Mouse (Mus musculus) forebrain, embryonic 13.5 days (tissue): ENCODE measurements at regions not wholly inside any gene's neighbourhood (a gene's known extent, or its start where the extent isn't known, plus 50 kb on each side); places are given as distances from the start of the nearest gene placed in this dataset.
A peak's percentile ranks its signal among the peaks of the same experiment; 100 is the strongest.

Source experiments
- ATAC-seq: fragments of 200-750 bp; cut with Nextera tagmentation; 2 replicates; pipeline ENCODE4 v1.8.0; 2017
- H3K27ac ChIP-seq: fragments of 300-500 bp; sonication (generic); 2 replicates; pipeline ENCODE4 v1.5.1; 2015; ENCODE audit warnings: inconsistent platforms, mild to moderate bottlenecking, moderate library complexity
- H3K27me3 ChIP-seq: fragments of 300-500 bp; sonication (generic); 2 replicates; pipeline ENCODE4 v1.6.1; 2015; ENCODE audit warnings: mild to moderate bottlenecking, inconsistent platforms
- H3K36me3 ChIP-seq: fragments of 300-500 bp; sonication (generic); 2 replicates; pipeline ENCODE4 v1.6.1; 2015; ENCODE audit warnings: mild to moderate bottlenecking, inconsistent platforms; ENCODE audit not compliant: poor library complexity, severe bottlenecking
- H3K4me1 ChIP-seq: fragments of 300-500 bp; sonication (generic); 2 replicates; pipeline ENCODE4 v1.6.1; 2015; ENCODE audit warnings: inconsistent platforms
- H3K4me2 ChIP-seq: fragments of 300-500 bp; sonication (generic); 2 replicates; pipeline ENCODE4 v1.6.1; 2015; ENCODE audit warnings: inconsistent platforms, mild to moderate bottlenecking, moderate library complexity
- H3K4me3 ChIP-seq: fragments of 300-500 bp; sonication (generic); 2 replicates; pipeline ENCODE4 v1.5.1; 2015; ENCODE audit warnings: mild to moderate bottlenecking, inconsistent platforms
- H3K9ac ChIP-seq: fragments of 300-500 bp; sonication (generic); 2 replicates; pipeline ENCODE4 v1.6.1; 2015; ENCODE audit warnings: mild to moderate bottlenecking, inconsistent platforms
- H3K9me3 ChIP-seq: fragments of 300-500 bp; sonication (generic); replicated peaks from 2 replicates; pipeline ENCODE4 v1.6.1; 2016; ENCODE audit warnings: inconsistent platforms
- WGBS: fragments of 180-500 bp; shearing (Covaris S2); methylation state at CpG from one replicate; pipeline ENCODE4 v1.1.7; 2015; 5-methylcytosine and 5-hydroxymethylcytosine counted together

GRCm38 (mm10) chr3:9345885-9346284, 264.0 kb downstream of the Zfp704 start:
- 0 out of 2 replicates have a peak overlapping the region, but pooled peaks have one; percentile 52 for H3K4me3 ChIP-seq

GRCm38 (mm10) chr3:9343586-9343985, 266.3 kb downstream of the Zfp704 start:
- H3K4me2 ChIP-seq, result no peak overlapping the region
- 6% methylated on average over 4 of the region's 4 CpGs for WGBS

More at GRCm38 (mm10) chr3:9345885-9346284, 264.0 kb downstream of the Zfp704 start:
- Histone ChIP-seq H3K9ac (no peak overlapping the region), H3K27ac (no peak overlapping the region), H3K36me3 (no peaks in the 10 kb centered on the region), H3K27me3 (peaks cover 33% of the 10 kb centered on the region), H3K9me3 (no peaks in the 10 kb centered on the region), H3K4me2 (peak overlapping the region; percentile 98), H3K4me1 (peaks cover 26% of the 10 kb centered on the region)
- ATAC-seq, result no peak
- 13% methylated on average over 9 of the region's 9 CpGs for WGBS

GRCm38 (mm10) chr3:9342167-9342566, 267.7 kb downstream of the Zfp704 start:
- Histone ChIP-seq H3K27me3 (peaks cover 28% of the 10 kb centered on the region), H3K9ac (no peak overlapping the region), H3K4me2 (no peak overlapping the region), H3K4me1 (peaks cover 24% of the 10 kb centered on the region), H3K9me3 (no peaks in the 10 kb centered on the region), H3K4me3 (no peak overlapping the region), H3K36me3 (no peaks in the 10 kb centered on the region), H3K27ac (no peak overlapping the region)
- 80% methylated on average over 3 of the region's 3 CpGs for WGBS
- ATAC-seq, result no peak

More at GRCm38 (mm10) chr3:9343586-9343985, 266.3 kb downstream of the Zfp704 start:
- Histone ChIP-seq H3K27me3 (peaks cover 34% of the 10 kb centered on the region), H3K36me3 (no peaks in the 10 kb centered on the region), H3K27ac (no peak overlapping the region), H3K9ac (no peak overlapping the region), H3K4me1 (peaks cover 30% of the 10 kb centered on the region), H3K4me3 (no peak overlapping the region), H3K9me3 (no peaks in the 10 kb centered on the region)
- ATAC-seq, result no peak

- Histone ChIP-seq H3K27me3 (peaks cover 28% of the 10 kb centered on the region), H3K9ac (no peak overlapping the region), H3K27ac (no peak overlapping the region), H3K9me3 (no peaks in the 10 kb centered on the region), H3K36me3 (no peaks in the 10 kb centered on the region), H3K4me3 (no peak overlapping the region), H3K4me1 (peaks cover 20% of the 10 kb centered on the region), H3K4me2 (no peak overlapping the region)
- no peak for ATAC-seq
- WGBS, result 41% methylated on average over 5 of the region's 5 CpGs
Measured at GRCm38 (mm10) chr3:9341657-9342056, 268.2 kb downstream of the Zfp704 start.

- Histone ChIP-seq H3K4me3 (peak overlapping the region; percentile 32; the same call in 1 of the 2 replicates), H3K36me3 (no peaks in the 10 kb centered on the region), H3K4me1 (peaks cover 17% of the 10 kb centered on the region), H3K27me3 (peaks cover 28% of the 10 kb centered on the region), H3K9me3 (no peaks in the 10 kb centered on the region), H3K27ac (no peak overlapping the region), H3K9ac (no peak overlapping the region), H3K4me2 (peak overlapping the region; percentile 61)
- 23% methylated on average over 4 of the region's 4 CpGs for WGBS
- no peak for ATAC-seq
Measured at GRCm38 (mm10) chr3:9341244-9341643, 268.6 kb downstream of the Zfp704 start.

GRCm38 (mm10) chr3:9340788-9341187, 269.1 kb downstream of the Zfp704 start:
- ATAC-seq, result peak; percentile 82
- Histone ChIP-seq H3K4me2 (peak overlapping the region; percentile 61), H3K36me3 (no peaks in the 10 kb centered on the region), H3K4me3 (peak overlapping the region; percentile 32), H3K27ac (no peak overlapping the region), H3K4me1 (peaks cover 12% of the 10 kb centered on the region), H3K9ac (peak overlapping the region; percentile 43; the same call in 1 of the 2 replicates), H3K27me3 (peaks cover 25% of the 10 kb centered on the region), H3K9me3 (no peaks in the 10 kb centered on the region)
- WGBS, result 2% methylated on average over 15 of the region's 15 CpGs

- WGBS, result 30% methylated on average over 4 of the region's 4 CpGs
- no peak for ATAC-seq
- Histone ChIP-seq H3K36me3 (no peaks in the 10 kb centered on the region), H3K9ac (peak overlapping the region; percentile 43; the same call in 1 of the 2 replicates), H3K4me1 (peaks cover 12% of the 10 kb centered on the region), H3K4me2 (peak overlapping the region; percentile 61), H3K4me3 (peak overlapping the region; percentile 32; the same call in 1 of the 2 replicates), H3K27me3 (peaks cover 21% of the 10 kb centered on the region), H3K27ac (no peak overlapping the region), H3K9me3 (no peaks in the 10 kb centered on the region)
Measured at GRCm38 (mm10) chr3:9340344-9340743, 269.5 kb downstream of the Zfp704 start.

GRCm38 (mm10) chr3:9339669-9340068, 270.2 kb downstream of the Zfp704 start:
- ATAC-seq, result no peak
- H3K27ac ChIP-seq, result no peak overlapping the region
- no peaks in the 10 kb centered on the region for H3K9me3 ChIP-seq
- H3K36me3 ChIP-seq, result no peaks in the 10 kb centered on the region
- H3K4me3 ChIP-seq, result no peak overlapping the region
- no peak overlapping the region for H3K4me2 ChIP-seq
- WGBS, result 82% methylated on average over 4 of the region's 4 CpGs
- peaks cover 14% of the 10 kb centered on the region for H3K27me3 ChIP-seq
- peaks cover 14% of the 10 kb centered on the region for H3K4me1 ChIP-seq
- H3K9ac ChIP-seq, result no peak overlapping the region

- no peak overlapping the region for H3K4me3 ChIP-seq
- no peaks in the 10 kb centered on the region for H3K36me3 ChIP-seq
- H3K4me2 ChIP-seq, result no peak overlapping the region
- WGBS, result 44% methylated on average over 4 of the region's 4 CpGs
- H3K27me3 ChIP-seq, result peaks cover 5% of the 10 kb centered on the region
- H3K9me3 ChIP-seq, result no peaks in the 10 kb centered on the region
- H3K4me1 ChIP-seq, result peaks cover 11% of the 10 kb centered on the region
- ATAC-seq, result no peak
- H3K27ac ChIP-seq, result no peak overlapping the region
- H3K9ac ChIP-seq, result no peak overlapping the region
Measured at GRCm38 (mm10) chr3:9335580-9335979, 274.3 kb downstream of the Zfp704 start.
